Mouse (Mus musculus) ES-Bruce4 (cell line): Measurements from ENCODE around the gene Abhd10. TPM values are rescaled to one million over a fixed set of nuclear protein-coding genes. Genes with fewer than 3 reads are reported as not detected.

Experiments
- H3K27ac ChIP-seq: 2 replicates; pipeline ENCODE4 v1.5.1; 2012; ENCODE audit warnings: low read length, inconsistent platforms; ENCODE audit not compliant: insufficient read depth
- H3K27me3 ChIP-seq: 2 replicates; pipeline ENCODE4 v1.6.1; 2012; ENCODE audit warnings: mild to moderate bottlenecking, low read length, inconsistent platforms; ENCODE audit not compliant: control insufficient read depth, poor library complexity, insufficient read depth, severe bottlenecking
- H3K36me3 ChIP-seq: 2 replicates; pipeline ENCODE4 v1.6.1; 2012; ENCODE audit warnings: inconsistent platforms, mild to moderate bottlenecking, low read length, moderate library complexity; ENCODE audit not compliant: control insufficient read depth, poor library complexity, insufficient read depth, severe bottlenecking
- H3K4me1 ChIP-seq: one replicate; pipeline ENCODE4 v1.8.1; 2011; ENCODE audit warnings: low read length; ENCODE audit not compliant: control insufficient read depth, insufficient read depth
- H3K4me3 ChIP-seq: 2 replicates; pipeline ENCODE4 v1.5.1; 2011; ENCODE audit warnings: low read depth, mild to moderate bottlenecking, low read length
- H3K9ac ChIP-seq: 2 replicates; pipeline ENCODE4 v1.6.1; 2012; ENCODE audit warnings: low read depth, mild to moderate bottlenecking, inconsistent platforms; ENCODE audit not compliant: poor library complexity, severe bottlenecking
- H3K9me3 ChIP-seq: replicated peaks from 2 replicates; pipeline ENCODE4 v1.6.1; 2012; ENCODE audit warnings: mild to moderate bottlenecking, low read length, inconsistent platforms; ENCODE audit not compliant: control insufficient read depth, poor library complexity, insufficient read depth, severe bottlenecking
- CTCF ChIP-seq: IDR thresholded peaks from one replicate; pipeline ENCODE4 v1.8.1; 2011; ENCODE audit warnings: low read depth, low read length
- EP300 ChIP-seq: IDR thresholded peaks from 2 replicates; pipeline ENCODE4 v1.6.1; 2011; ENCODE audit warnings: low read depth, low read length; ENCODE audit not compliant: insufficient read depth
- POLR2A ChIP-seq: IDR thresholded peaks from one replicate; pipeline ENCODE4 v1.8.1; 2011; ENCODE audit warnings: low read length; ENCODE audit not compliant: insufficient read depth
- polyA plus RNA-seq: library from polyadenylated mRNA; stranded (reverse); fragments of >200 nt; gene quantifications from 2 replicates; pipeline ENCODE4 v1.2.4, GENCODE M21; 2011; ENCODE audit warnings: low read depth; ENCODE audit not compliant: missing spikeins, insufficient read depth, insufficient read length

Abhd10 gene
- polyA plus RNA-seq = 24.1 and 25.9 TPM in 2 replicates

- Histone ChIP-seq H3K27ac (peak within 1 kb of the TSS; percentile 41), H3K9ac (peak within 1 kb of the TSS; percentile 78), H3K4me3 (peak within 1 kb of the TSS; percentile 91), H3K9me3 (no peaks in the 10 kb centered on the region), H3K36me3 (no peaks in the 10 kb centered on the region), H3K4me1 (no peaks in the 10 kb centered on the region), H3K27me3 (no peaks in the 10 kb centered on the region)
- TF ChIP-seq POLR2A = peak; percentile 18
- TF ChIP-seq CTCF = no peak
Measured at GRCm38 (mm10) chr16:45742615-45743476, at the start of gene Abhd10. Gene Abhd10, minus strand, starts transcription at chr16:45742955.

GRCm38 (mm10) chr16:45791286-45791685, 48.5 kb upstream of the Abhd10 start:
- H3K9ac ChIP-seq = no peak overlapping the region
- no peaks in the 10 kb centered on the region for H3K4me1 ChIP-seq
- no peaks in the 10 kb centered on the region for H3K9me3 ChIP-seq
- no peaks in the 10 kb centered on the region for H3K27me3 ChIP-seq
- no peak for TF ChIP-seq CTCF
- no peak for TF ChIP-seq POLR2A
- TF ChIP-seq EP300 = no peak
- no peaks in the 10 kb centered on the region for H3K36me3 ChIP-seq
- no peak overlapping the region for H3K4me3 ChIP-seq
- H3K27ac ChIP-seq = no peak overlapping the region

GRCm38 (mm10) chr16:45789311-45789710, 46.6 kb upstream of the Abhd10 start:
- no peak overlapping the region for H3K27ac ChIP-seq
- no peaks in the 10 kb centered on the region for H3K4me1 ChIP-seq
- H3K27me3 ChIP-seq = no peaks in the 10 kb centered on the region
- H3K36me3 ChIP-seq = no peaks in the 10 kb centered on the region
- no peaks in the 10 kb centered on the region for H3K9me3 ChIP-seq
- no peak overlapping the region for H3K9ac ChIP-seq
- H3K4me3 ChIP-seq = no peak overlapping the region
- no peak for TF ChIP-seq CTCF
- TF ChIP-seq EP300 = no peak
- TF ChIP-seq POLR2A = no peak

GRCm38 (mm10) chr16:45787650-45788049, 44.9 kb upstream of the Abhd10 start:
- Histone ChIP-seq H3K4me1 (no peaks in the 10 kb centered on the region), H3K36me3 (no peaks in the 10 kb centered on the region), H3K9ac (no peak overlapping the region), H3K27me3 (no peaks in the 10 kb centered on the region), H3K4me3 (no peak overlapping the region), H3K27ac (no peak overlapping the region), H3K9me3 (no peaks in the 10 kb centered on the region)
- TF ChIP-seq CTCF (no peak), POLR2A (no peak), EP300 (no peak)

- H3K9ac ChIP-seq = no peak overlapping the region
- no peaks in the 10 kb centered on the region for H3K9me3 ChIP-seq
- no peaks in the 10 kb centered on the region for H3K4me1 ChIP-seq
- H3K36me3 ChIP-seq = no peaks in the 10 kb centered on the region
- H3K27ac ChIP-seq = no peak overlapping the region
- TF ChIP-seq CTCF (no peak), EP300 (no peak), POLR2A (no peak)
- no peaks in the 10 kb centered on the region for H3K27me3 ChIP-seq
- H3K4me3 ChIP-seq = no peak overlapping the region
Measured at GRCm38 (mm10) chr16:45786639-45787038, 43.9 kb upstream of the Abhd10 start.

GRCm38 (mm10) chr16:45780001-45780400, 37.2 kb upstream of the Abhd10 start:
- Histone ChIP-seq H3K9me3 (no peaks in the 10 kb centered on the region), H3K4me3 (no peak overlapping the region), H3K36me3 (no peaks in the 10 kb centered on the region), H3K27me3 (no peaks in the 10 kb centered on the region), H3K27ac (no peak overlapping the region), H3K9ac (no peak overlapping the region), H3K4me1 (no peaks in the 10 kb centered on the region)
- TF ChIP-seq EP300 (no peak), POLR2A (no peak), CTCF (no peak)
